Mouse (Mus musculus) monocyte, adult 5-6 weeks (primary cell): Measurements from ENCODE around the gene Frs2. TPM values are rescaled to one million over a fixed set of nuclear protein-coding genes. Genes with fewer than 3 reads are reported as not detected.
"Not testable (repeated sequence)": the region's sequence is repeated elsewhere in the genome, so short reads cannot be mapped to it uniquely, and the experiment has no call there.

Source experiments
- ATAC-seq: fragments of 153-309, 156-312 bp; replicated peaks from 2 replicates; pipeline ENCODE4 v1.8.0; 2017; ENCODE audit warnings: mild to moderate bottlenecking; ENCODE audit not compliant: low TSS enrichment, insufficient number of reproducible peaks, severe bottlenecking, poor library complexity, low FRiP score
- total RNA-seq: library from RNA; stranded (forward); fragments of 200-1000, 200-491, 200-594 nt; gene quantifications from 3 replicates; pipeline ENCODE4 v1.2.3, GENCODE M21; 2017

The Frs2 gene
- total RNA-seq, 1 experiment from 2014 or later, result 12.1 TPM

DNA sequence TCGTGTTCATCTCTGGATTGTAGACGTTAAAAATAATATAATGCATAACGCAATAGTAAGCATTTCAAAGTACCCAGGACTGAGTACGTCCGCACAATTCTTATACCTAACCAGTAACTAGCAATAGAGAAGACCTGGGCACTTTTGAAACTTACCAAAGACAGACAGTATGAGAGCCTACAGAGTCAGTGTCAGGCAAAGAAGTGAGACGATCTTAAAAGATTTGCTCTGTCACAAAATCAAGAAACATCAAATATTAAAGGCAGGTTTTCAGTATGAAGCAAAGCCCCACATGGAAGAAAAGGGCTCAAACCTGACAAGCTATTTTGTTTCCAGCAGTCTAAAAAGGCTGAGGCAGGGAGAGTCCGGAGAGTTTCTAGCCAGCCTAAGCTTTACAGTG is 907 bp upstream of the Frs2 start:
- no peak for ATAC-seq

- no peak for ATAC-seq
Measured at GRCm38 (mm10) chr10:117147463-117148360, 622 bp downstream of the Frs2 start.

DNA sequence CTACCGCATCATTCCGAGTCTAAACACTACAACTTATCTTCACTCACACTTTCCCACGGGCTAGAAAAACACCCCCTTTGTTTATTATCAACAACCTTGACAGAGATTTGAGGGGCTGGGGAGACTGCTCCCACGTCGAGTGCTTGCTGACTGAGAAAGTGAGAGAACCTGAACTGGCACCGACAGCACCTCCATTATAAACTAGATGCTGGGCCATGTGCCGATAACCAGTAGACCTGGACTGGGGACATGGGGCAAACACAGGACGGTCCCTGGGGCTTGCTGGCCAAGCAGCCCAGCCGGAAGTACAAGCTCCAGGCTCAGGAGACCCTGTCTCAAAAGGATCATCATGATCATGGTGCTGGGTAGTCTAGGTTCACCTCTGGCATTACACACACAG is 1.9 kb downstream of the Frs2 start:
- ATAC-seq, result no peak

GRCm38 (mm10) chr10:117145546-117146265 is 2.6 kb downstream of the Frs2 start:
- no peak for ATAC-seq

DNA sequence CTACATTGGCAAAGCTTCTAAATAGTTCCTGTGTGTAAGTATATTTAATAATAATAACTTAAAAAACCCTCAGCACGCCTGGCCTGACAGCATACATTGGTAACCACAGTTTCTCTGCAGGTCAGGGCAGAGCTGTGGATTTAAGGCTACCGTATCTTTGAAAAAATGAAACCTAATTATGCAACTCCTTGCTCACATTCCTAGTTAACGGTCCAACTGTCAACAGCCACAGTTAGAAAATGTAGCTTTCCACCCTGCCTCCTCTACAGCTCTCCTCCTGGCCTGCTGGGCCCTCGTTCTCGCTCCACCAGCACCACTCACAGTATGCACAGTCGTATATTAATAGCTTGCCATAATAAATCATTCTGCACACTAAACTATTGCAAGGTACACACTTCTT is 3.7 kb downstream of the Frs2 start:
- no peak for ATAC-seq

GRCm38 (mm10) chr10:117144071-117144470 is 4.3 kb downstream of the Frs2 start:
- ATAC-seq, result no peak

- ATAC-seq, result no peak
Measured at GRCm38 (mm10) chr10:117143311-117143710, 5.0 kb downstream of the Frs2 start.

DNA sequence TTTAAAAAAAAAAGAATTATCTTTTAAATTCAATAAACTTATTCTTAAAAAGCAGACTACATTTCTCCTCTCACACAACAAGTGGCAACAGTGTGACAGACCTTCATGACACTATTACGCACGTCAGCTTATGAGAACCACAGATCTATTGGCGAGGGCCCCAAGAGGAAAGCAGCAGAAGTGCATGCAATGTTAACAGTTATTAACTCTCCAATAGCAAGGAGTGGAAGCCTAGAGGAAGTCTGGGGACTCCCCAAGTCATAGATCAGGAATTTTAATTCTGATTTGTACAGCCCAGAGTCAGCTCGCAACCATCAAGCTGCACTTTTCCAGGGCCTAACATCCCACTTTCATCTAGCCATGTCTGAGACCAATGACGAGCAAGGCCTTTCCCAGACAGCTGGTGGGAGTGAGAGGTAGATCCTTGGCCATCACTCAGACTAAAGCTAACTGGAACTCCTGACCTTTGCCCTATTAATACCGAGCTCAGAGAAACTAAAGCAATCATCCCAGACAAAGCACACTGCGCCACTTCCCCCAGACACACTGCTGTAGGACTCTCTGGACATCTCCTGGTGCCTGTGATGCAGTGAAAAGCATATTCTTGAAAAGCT is 6.3 kb downstream of the Frs2 start:
- ATAC-seq, result no peak; the same call in 1 of the 2 replicates

DNA sequence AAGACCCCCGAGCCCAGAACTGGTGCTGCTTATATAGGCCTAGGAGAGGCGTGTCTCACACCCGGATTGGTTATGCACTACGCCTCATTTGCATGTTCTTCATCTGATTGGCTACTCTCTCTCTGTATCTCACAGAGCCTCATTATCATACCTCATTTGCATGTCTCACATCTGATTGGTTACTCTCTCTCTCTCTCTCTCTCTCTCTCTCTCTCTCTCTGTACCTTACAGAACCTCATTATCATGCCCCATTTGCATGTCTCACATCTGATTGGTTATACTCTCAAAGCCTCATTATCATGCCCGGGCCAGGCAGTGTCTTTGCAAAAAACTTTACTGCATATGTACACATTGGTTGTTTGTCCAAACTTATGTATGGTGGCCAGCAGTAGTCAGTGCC is 16.8 kb downstream of the Frs2 start:
- ATAC-seq, result not testable (repeated sequence)

DNA sequence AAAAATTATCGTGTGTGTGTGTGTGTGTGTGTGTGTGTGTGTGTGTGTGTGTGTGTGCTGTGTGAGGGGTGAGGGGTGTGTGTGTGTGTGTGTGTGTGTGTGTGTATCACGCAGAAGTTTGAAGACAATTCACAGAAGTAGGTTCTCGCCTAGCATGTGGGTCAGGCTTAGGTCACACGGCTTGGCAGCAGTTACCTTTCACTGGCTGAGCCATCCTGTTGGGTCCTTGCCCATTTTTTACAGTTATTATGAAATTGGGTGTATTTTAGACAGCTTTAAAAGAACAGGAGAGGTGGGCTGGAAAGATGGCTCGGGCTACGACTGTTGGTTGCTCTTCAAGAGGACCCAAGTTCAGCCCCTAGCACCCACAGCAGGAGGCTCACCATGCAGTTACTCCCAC is 18.3 kb downstream of the Frs2 start:
- ATAC-seq, result no peak

DNA sequence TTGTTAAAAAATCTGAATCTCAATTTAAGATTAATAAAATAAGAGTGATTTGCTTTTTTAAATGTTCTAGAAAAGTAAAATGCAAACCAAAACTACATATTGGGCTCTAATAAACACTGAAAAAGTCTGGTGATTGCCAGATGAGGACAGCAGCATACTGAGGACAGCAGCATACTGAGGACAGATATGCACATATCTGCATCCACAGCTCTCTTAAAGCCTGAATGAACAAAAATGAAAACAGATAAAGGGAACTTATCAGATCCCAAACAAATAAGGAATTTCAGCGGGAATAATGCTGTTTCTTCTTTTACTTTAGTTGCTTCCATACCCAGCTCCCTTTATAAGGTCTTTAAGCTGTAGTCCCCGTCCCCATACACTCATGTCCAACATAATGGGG is 19.6 kb downstream of the Frs2 start:
- ATAC-seq, result no peak

GRCm38 (mm10) chr10:117127480-117127879 is 20.9 kb downstream of the Frs2 start:
- no peak for ATAC-seq

DNA sequence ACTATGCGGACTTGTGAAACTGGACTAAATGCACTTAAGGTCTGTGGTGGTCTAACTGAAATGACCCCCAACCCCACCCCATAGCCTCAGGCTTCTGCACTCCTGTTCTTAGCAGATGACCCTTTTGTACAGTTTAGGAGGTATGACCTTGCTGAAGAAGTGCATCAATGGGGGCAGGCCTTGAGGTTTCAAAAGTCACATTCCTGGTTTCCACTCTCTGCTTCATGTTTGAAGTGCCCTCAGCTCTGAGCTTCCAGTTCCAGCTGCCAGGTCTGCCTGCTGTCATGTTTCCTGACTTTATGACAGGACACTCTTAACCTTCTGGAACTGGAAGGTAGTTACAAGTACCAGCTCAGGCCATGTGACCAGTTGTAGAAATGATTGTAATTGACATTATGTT is 21.6 kb downstream of the Frs2 start:
- ATAC-seq, result no peak

GRCm38 (mm10) chr10:117126233-117126632 is 22.1 kb downstream of the Frs2 start:
- ATAC-seq, result no peak

DNA sequence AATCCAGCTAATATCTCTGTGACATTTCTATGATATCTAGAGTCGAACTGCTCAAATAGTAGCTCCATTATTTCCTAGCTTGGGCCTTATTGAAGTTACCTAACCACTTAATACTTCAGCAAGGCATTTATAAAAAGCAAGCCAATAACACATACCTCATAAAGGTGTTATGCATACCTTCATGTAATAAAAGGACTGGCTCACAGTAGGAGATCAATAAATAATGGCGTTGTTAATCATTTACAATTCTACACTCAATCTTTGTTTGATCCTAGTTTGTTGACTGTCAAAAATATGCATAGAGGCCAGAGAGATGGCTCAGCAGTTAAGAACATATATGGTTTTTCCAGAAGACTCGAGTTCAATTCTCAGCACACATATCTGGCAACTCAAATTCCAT is 26.9 kb downstream of the Frs2 start:
- ATAC-seq, result no peak

GRCm38 (mm10) chr10:117120051-117120666 is 28.2 kb downstream of the Frs2 start:
- ATAC-seq, result no peak

GRCm38 (mm10) chr10:117119531-117119930 is 28.8 kb downstream of the Frs2 start:
- no peak for ATAC-seq

- no peak for ATAC-seq
Measured at GRCm38 (mm10) chr10:117118421-117118831, 29.9 kb downstream of the Frs2 start.

DNA sequence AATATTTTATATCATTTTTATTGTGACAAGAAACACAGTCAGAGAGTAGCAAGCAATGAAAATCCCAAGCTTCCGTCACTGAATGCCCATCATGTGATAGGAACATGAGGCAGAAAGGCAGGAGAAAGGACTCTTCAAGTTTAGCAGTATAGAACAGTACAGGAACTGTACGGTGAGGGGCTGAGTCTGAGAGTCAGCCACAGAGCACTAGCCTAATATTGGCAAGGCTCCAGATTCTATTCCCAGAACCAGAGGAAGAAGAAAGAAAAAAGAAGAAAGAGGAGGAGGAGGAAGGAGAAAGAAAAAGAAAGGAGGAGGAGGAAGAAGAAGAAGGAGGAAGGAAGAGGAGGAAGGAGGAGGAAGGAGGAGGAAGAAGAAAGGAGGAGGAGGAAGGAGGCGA is 32.7 kb downstream of the Frs2 start:
- ATAC-seq, result no peak
